Mouse (Mus musculus): ENCODE measurements around the gene Olfr826. TPM values are rescaled to one million over a fixed set of nuclear protein-coding genes. Genes with fewer than 3 reads are reported as not detected.

Gene Olfr826
- polyA plus RNA-seq (2014; fragmentation: Illumina TruSeq; extraction: RNeasy Lipid Tissue Mini Kit (QIAGEN cat#74804); ENCODE audit: low read depth, low replicate concordance) = not detected

DNA sequence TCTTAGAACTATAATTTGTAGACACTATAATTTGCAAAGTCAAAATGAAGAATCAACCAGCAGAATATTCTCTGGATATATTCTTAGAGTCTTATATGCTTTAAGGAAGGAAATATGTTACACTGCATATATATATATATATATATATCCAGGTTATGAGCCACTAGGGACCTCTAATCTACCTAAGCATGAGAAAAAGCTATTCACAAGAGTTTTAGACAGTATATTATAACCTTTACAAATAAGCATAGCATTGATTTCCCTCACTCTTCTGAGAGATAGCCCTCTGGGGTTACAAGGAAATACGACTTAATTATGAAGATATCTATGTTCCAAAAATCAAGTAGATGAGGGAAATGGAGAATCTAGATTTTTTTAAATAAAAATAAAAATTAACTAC is at the start of gene Olfr826:
Gene Olfr826, minus strand, starts transcription at position 101 of the 400 bp plus-strand sequence.

DNA sequence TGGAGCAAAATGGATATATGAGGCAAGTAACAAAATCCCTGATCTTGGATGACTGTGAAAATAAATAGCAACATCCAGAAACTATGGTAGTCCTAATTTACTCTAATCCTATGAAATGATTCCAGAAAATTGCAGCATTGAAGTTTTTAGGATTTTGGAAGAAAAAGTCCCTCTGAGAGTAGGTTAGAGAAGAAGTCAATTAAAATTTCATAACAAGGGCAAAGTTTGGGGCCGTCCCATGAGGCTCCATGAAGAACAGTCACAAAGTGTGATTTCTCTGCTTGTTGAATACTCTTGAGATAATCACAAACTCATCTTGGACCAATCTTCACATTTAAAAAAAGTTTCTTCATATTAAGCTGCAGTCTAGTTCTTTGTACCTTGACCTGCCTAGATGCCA is 30.3 kb upstream of the Olfr826 start, which contains the start of gene Olfr827:
Gene Olfr827, minus strand, starts transcription at position 101 of the 400 bp plus-strand sequence.

DNA sequence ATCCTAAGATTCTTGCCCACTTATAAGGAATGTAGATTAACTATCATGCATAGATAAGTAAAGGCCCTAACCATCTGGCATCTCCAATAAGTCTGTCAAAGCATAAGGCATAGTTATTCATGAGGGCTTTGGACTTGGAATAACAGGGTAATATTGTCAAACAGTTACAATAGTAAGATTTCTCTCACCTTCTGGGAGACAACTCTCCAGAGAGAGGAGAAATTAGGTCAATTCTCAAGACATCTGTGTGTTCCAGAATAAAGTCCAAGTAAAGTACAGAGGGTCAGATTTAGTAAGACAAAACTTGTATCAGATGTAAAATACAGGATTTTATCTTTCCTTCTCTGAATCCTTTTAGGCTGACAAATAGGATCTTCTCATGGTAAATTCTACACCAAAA is 17.3 kb downstream of the Olfr826 start, which contains the start of gene Olfr825:
Gene Olfr825, minus strand, starts transcription at position 101 of the 400 bp plus-strand sequence.

DNA sequence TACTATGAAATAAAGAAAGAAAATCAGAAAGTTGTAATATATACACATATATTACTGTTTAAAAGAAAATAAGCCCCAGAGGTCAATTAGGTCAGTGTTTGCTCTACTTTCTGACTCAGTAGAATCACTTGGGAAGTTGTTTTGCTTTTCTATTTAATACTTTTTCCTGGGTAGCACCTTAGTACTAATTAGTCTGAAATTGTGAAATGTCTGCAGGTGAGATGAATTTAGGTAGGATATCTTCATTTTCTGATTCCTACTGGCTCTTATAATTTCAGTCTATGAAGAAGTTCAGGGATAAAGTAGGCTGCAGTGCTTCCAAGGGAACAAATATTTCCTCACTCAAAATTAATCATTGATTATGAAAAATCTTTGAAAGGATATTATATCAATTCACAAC is 54.1 kb downstream of the Olfr826 start, which contains the start of gene Olfr824:
Gene Olfr824, minus strand, starts transcription at position 101 of the 400 bp plus-strand sequence.

Other genes starting within 250 kb of the Olfr826 start
- not detected for gene Olfr818, start 235.1 kb downstream of the Olfr826 start, polyA plus RNA-seq (2014; fragmentation: Illumina TruSeq; extraction: RNeasy Lipid Tissue Mini Kit (QIAGEN cat#74804); ENCODE audit: low read depth, low replicate concordance)
- not detected for gene Olfr819, start 216.9 kb downstream of the Olfr826 start, polyA plus RNA-seq (2014; fragmentation: Illumina TruSeq; extraction: RNeasy Lipid Tissue Mini Kit (QIAGEN cat#74804); ENCODE audit: low read depth, low replicate concordance)
- gene Olfr247, start 208.0 kb downstream of the Olfr826 start, polyA plus RNA-seq (2014; fragmentation: Illumina TruSeq; extraction: RNeasy Lipid Tissue Mini Kit (QIAGEN cat#74804); ENCODE audit: low read depth, low replicate concordance) = not detected
- gene Gm10310, start 199.1 kb downstream of the Olfr826 start, polyA plus RNA-seq (2014; fragmentation: Illumina TruSeq; extraction: RNeasy Lipid Tissue Mini Kit (QIAGEN cat#74804); ENCODE audit: low read depth, low replicate concordance) = not detected
- gene Olfr820, start 171.6 kb downstream of the Olfr826 start, polyA plus RNA-seq (2014; fragmentation: Illumina TruSeq; extraction: RNeasy Lipid Tissue Mini Kit (QIAGEN cat#74804); ENCODE audit: low read depth, low replicate concordance) = not detected
- not detected for gene Olfr821, start 153.8 kb downstream of the Olfr826 start, polyA plus RNA-seq (2014; fragmentation: Illumina TruSeq; extraction: RNeasy Lipid Tissue Mini Kit (QIAGEN cat#74804); ENCODE audit: low read depth, low replicate concordance)
- gene Olfr822, start 113.0 kb downstream of the Olfr826 start, polyA plus RNA-seq (2014; fragmentation: Illumina TruSeq; extraction: RNeasy Lipid Tissue Mini Kit (QIAGEN cat#74804); ENCODE audit: low read depth, low replicate concordance) = not detected
- not detected for gene Olfr823, start 68.8 kb downstream of the Olfr826 start, polyA plus RNA-seq (2014; fragmentation: Illumina TruSeq; extraction: RNeasy Lipid Tissue Mini Kit (QIAGEN cat#74804); ENCODE audit: low read depth, low replicate concordance)
- not detected for gene Olfr824, start 54.2 kb downstream of the Olfr826 start, polyA plus RNA-seq (2014; fragmentation: Illumina TruSeq; extraction: RNeasy Lipid Tissue Mini Kit (QIAGEN cat#74804); ENCODE audit: low read depth, low replicate concordance)
- gene Olfr825, start 17.4 kb downstream of the Olfr826 start, polyA plus RNA-seq (2014; fragmentation: Illumina TruSeq; extraction: RNeasy Lipid Tissue Mini Kit (QIAGEN cat#74804); ENCODE audit: low read depth, low replicate concordance) = not detected
- not detected for gene Olfr827, start 30.2 kb upstream of the Olfr826 start, polyA plus RNA-seq (2014; fragmentation: Illumina TruSeq; extraction: RNeasy Lipid Tissue Mini Kit (QIAGEN cat#74804); ENCODE audit: low read depth, low replicate concordance)
- not detected for gene Neurod4, start 96.1 kb upstream of the Olfr826 start, polyA plus RNA-seq (2014; fragmentation: Illumina TruSeq; extraction: RNeasy Lipid Tissue Mini Kit (QIAGEN cat#74804); ENCODE audit: low read depth, low replicate concordance)
- not detected for gene Tespa1, start 138.7 kb upstream of the Olfr826 start, polyA plus RNA-seq (2014; fragmentation: Illumina TruSeq; extraction: RNeasy Lipid Tissue Mini Kit (QIAGEN cat#74804); ENCODE audit: low read depth, low replicate concordance)
- gene Vmn2r84, start 210.1 kb upstream of the Olfr826 start, polyA plus RNA-seq (2014; fragmentation: Illumina TruSeq; extraction: RNeasy Lipid Tissue Mini Kit (QIAGEN cat#74804); ENCODE audit: low read depth, low replicate concordance) = 0.04 TPM
- gene Vmn2r85, start 245.5 kb upstream of the Olfr826 start, polyA plus RNA-seq (2014; fragmentation: Illumina TruSeq; extraction: RNeasy Lipid Tissue Mini Kit (QIAGEN cat#74804); ENCODE audit: low read depth, low replicate concordance) = 0.07 TPM